Mouse (Mus musculus) heart, embryonic 10.5 days (tissue): ENCODE data around the gene Ccdc88a. TPM values are rescaled to one million over a fixed set of nuclear protein-coding genes. Genes with fewer than 3 reads are reported as not detected.
A peak's percentile ranks its signal among the peaks of the same experiment; 100 is the strongest.

Source experiments
- DNase-seq: peaks from one replicate; pipeline ENCODE4 v3.0.0-alpha.2; 2017; ENCODE audit warnings: low spot score
- H3K27ac ChIP-seq: fragments of 300-500 bp; sonication (generic); 2 replicates; pipeline ENCODE4 v1.5.1; 2016; ENCODE audit warnings: mild to moderate bottlenecking
- H3K27me3 ChIP-seq: fragments of 300-500 bp; sonication (generic); 2 replicates; pipeline ENCODE4 v1.6.1; 2016; ENCODE audit warnings: mild to moderate bottlenecking; ENCODE audit not compliant: poor library complexity, insufficient read depth, severe bottlenecking
- H3K36me3 ChIP-seq: fragments of 300-500 bp; sonication (generic); 2 replicates; pipeline ENCODE4 v1.6.1; 2016; ENCODE audit warnings: mild to moderate bottlenecking, moderate library complexity
- H3K4me1 ChIP-seq: fragments of 300-500 bp; sonication (generic); 2 replicates; pipeline ENCODE4 v1.6.1; 2016; ENCODE audit warnings: mild to moderate bottlenecking
- H3K4me3 ChIP-seq: fragments of 300-500 bp; sonication (generic); 2 replicates; pipeline ENCODE4 v1.5.1; 2016; ENCODE audit warnings: mild to moderate bottlenecking, moderate library complexity
- H3K9me3 ChIP-seq: fragments of 300-500 bp; sonication (generic); 2 replicates; pipeline ENCODE4 v1.6.1; 2016; ENCODE audit warnings: mild to moderate bottlenecking, moderate library complexity
- WGBS: fragments of 180-500 bp; shearing (Covaris S2); methylation state at CpG from one replicate; pipeline ENCODE4 v1.1.7; 2016; 5-methylcytosine and 5-hydroxymethylcytosine counted together
- polyA plus RNA-seq: library from polyadenylated mRNA; unstranded; fragments of >200 nt; fragmentation: Nextera tagmentation; extraction: Ambion mirVana; gene quantifications from 2 replicates; pipeline ENCODE4 v1.2.1, GENCODE M21; 2016

Ccdc88a gene
- polyA plus RNA-seq, result 25.6 and 32.3 TPM in 2 replicates

- Histone ChIP-seq H3K4me1 (peaks cover 11% of the 10 kb centered on the region), H3K27ac (peak within 1 kb of the TSS; percentile 97), H3K36me3 (peaks cover 6% of the 10 kb centered on the region), H3K9me3 (no peaks in the 10 kb centered on the region), H3K4me3 (peak within 1 kb of the TSS; percentile 86), H3K27me3 (no peaks in the 10 kb centered on the region)
- under 1% methylated on average over 107 of the region's 107 CpGs for WGBS
- DNase-seq, result peak; percentile 96
Measured at GRCm38 (mm10) chr11:29373396-29374273, at the start of gene Ccdc88a. Ccdc88a (plus strand) TSS chr11:29373658.

- Histone ChIP-seq H3K27ac (no peak overlapping the region), H3K27me3 (no peaks in the 10 kb centered on the region), H3K9me3 (no peaks in the 10 kb centered on the region), H3K36me3 (no peaks in the 10 kb centered on the region), H3K4me1 (no peaks in the 10 kb centered on the region), H3K4me3 (no peak overlapping the region)
- WGBS, result 76% methylated on average over 2 of the region's 2 CpGs
- no peak for DNase-seq
Measured at GRCm38 (mm10) chr11:29335505-29335904, 38.0 kb upstream of the Ccdc88a start.

- H3K4me1 ChIP-seq, result no peaks in the 10 kb centered on the region
- DNase-seq, result no peak
- no peaks in the 10 kb centered on the region for H3K27me3 ChIP-seq
- no peak overlapping the region for H3K27ac ChIP-seq
- H3K9me3 ChIP-seq, result no peaks in the 10 kb centered on the region
- WGBS, result 59% methylated on average over 2 of the region's 2 CpGs
- no peak overlapping the region for H3K4me3 ChIP-seq
- H3K36me3 ChIP-seq, result no peaks in the 10 kb centered on the region
Measured at GRCm38 (mm10) chr11:29341259-29341658, 32.2 kb upstream of the Ccdc88a start.

GRCm38 (mm10) chr11:29344891-29345657, 28.4 kb upstream of the Ccdc88a start:
- no peak for DNase-seq
- Histone ChIP-seq H3K36me3 (no peaks in the 10 kb centered on the region), H3K4me1 (no peaks in the 10 kb centered on the region), H3K9me3 (no peaks in the 10 kb centered on the region), H3K27ac (no peak overlapping the region), H3K27me3 (no peaks in the 10 kb centered on the region), H3K4me3 (no peak overlapping the region)
- WGBS, result 73% methylated on average over 4 of the region's 4 CpGs

- WGBS, result 66% methylated on average over 4 of the region's 4 CpGs
- no peaks in the 10 kb centered on the region for H3K4me1 ChIP-seq
- no peaks in the 10 kb centered on the region for H3K36me3 ChIP-seq
- no peak overlapping the region for H3K27ac ChIP-seq
- no peaks in the 10 kb centered on the region for H3K27me3 ChIP-seq
- H3K4me3 ChIP-seq, result no peak overlapping the region
- no peaks in the 10 kb centered on the region for H3K9me3 ChIP-seq
- no peak for DNase-seq
Measured at GRCm38 (mm10) chr11:29345673-29346286, 27.7 kb upstream of the Ccdc88a start.

- Histone ChIP-seq H3K9me3 (no peaks in the 10 kb centered on the region), H3K27me3 (no peaks in the 10 kb centered on the region), H3K4me1 (no peaks in the 10 kb centered on the region), H3K4me3 (no peak overlapping the region), H3K36me3 (no peaks in the 10 kb centered on the region), H3K27ac (no peak overlapping the region)
- WGBS, result 93% methylated on average over 2 of the region's 2 CpGs
- no peak for DNase-seq
Measured at GRCm38 (mm10) chr11:29350891-29351290, 22.6 kb upstream of the Ccdc88a start.

GRCm38 (mm10) chr11:29352214-29352613, 21.2 kb upstream of the Ccdc88a start:
- Histone ChIP-seq H3K36me3 (no peaks in the 10 kb centered on the region), H3K27ac (no peak overlapping the region), H3K9me3 (no peaks in the 10 kb centered on the region), H3K4me3 (no peak overlapping the region), H3K27me3 (no peaks in the 10 kb centered on the region), H3K4me1 (no peaks in the 10 kb centered on the region)
- no peak for DNase-seq
- WGBS, result 73% methylated on average over 1 of the region's 1 CpGs

- WGBS, result 71% methylated on average over 1 of the region's 1 CpGs
Measured at GRCm38 (mm10) chr11:29368161-29368560, 5.3 kb upstream of the Ccdc88a start.

GRCm38 (mm10) chr11:29373050-29373395, 435 bp upstream of the Ccdc88a start:
- no peaks in the 10 kb centered on the region for H3K27me3 ChIP-seq
- H3K4me1 ChIP-seq, result peaks cover 11% of the 10 kb centered on the region
- peak overlapping the region; percentile 86 for H3K4me3 ChIP-seq
- peak overlapping the region; percentile 97 for H3K27ac ChIP-seq
- H3K9me3 ChIP-seq, result no peaks in the 10 kb centered on the region
- peaks cover 6% of the 10 kb centered on the region for H3K36me3 ChIP-seq
- whole genome bisulfite sequencing, result 5% methylated on average over 11 of the region's 11 CpGs
- DNase-seq, result no peak

More at GRCm38 (mm10) chr11:29368161-29368560, 5.3 kb upstream of the Ccdc88a start:
- Histone ChIP-seq H3K9me3 (no peaks in the 10 kb centered on the region), H3K36me3 (no peaks in the 10 kb centered on the region), H3K27ac (no peak overlapping the region), H3K4me3 (no peak overlapping the region), H3K4me1 (no peaks in the 10 kb centered on the region), H3K27me3 (no peaks in the 10 kb centered on the region)
- no peak for DNase-seq

GRCm38 (mm10) chr11:29374274-29374656, 807 bp downstream of the Ccdc88a start:
- WGBS, result under 1% methylated on average over 8 of the region's 8 CpGs
- DNase-seq, result no peak
- H3K4me1 ChIP-seq, result peaks cover 11% of the 10 kb centered on the region
- H3K36me3 ChIP-seq, result peaks cover 6% of the 10 kb centered on the region
- H3K9me3 ChIP-seq, result no peaks in the 10 kb centered on the region
- no peaks in the 10 kb centered on the region for H3K27me3 ChIP-seq
- H3K4me3 ChIP-seq, result peak overlapping the region; percentile 86
- peak overlapping the region; percentile 97 for H3K27ac ChIP-seq

GRCm38 (mm10) chr11:29376635-29377034, 3.2 kb downstream of the Ccdc88a start:
- no peak overlapping the region for H3K4me3 ChIP-seq
- H3K9me3 ChIP-seq, result no peaks in the 10 kb centered on the region
- H3K27ac ChIP-seq, result no peak overlapping the region
- 85% methylated on average over 2 of the region's 2 CpGs for WGBS
- no peak for DNase-seq
- H3K27me3 ChIP-seq, result no peaks in the 10 kb centered on the region
- peaks cover 11% of the 10 kb centered on the region for H3K4me1 ChIP-seq
- H3K36me3 ChIP-seq, result peaks cover 6% of the 10 kb centered on the region

- Histone ChIP-seq H3K4me3 (no peak overlapping the region), H3K36me3 (peaks cover 6% of the 10 kb centered on the region), H3K27me3 (no peaks in the 10 kb centered on the region), H3K27ac (no peak overlapping the region), H3K9me3 (no peaks in the 10 kb centered on the region), H3K4me1 (peaks cover 13% of the 10 kb centered on the region)
- no peak for DNase-seq
- 84% methylated on average over 1 of the region's 1 CpGs for WGBS
Measured at GRCm38 (mm10) chr11:29378751-29379150, 5.3 kb downstream of the Ccdc88a start.

- H3K9me3 ChIP-seq, result no peaks in the 10 kb centered on the region
- 53% methylated on average over 2 of the region's 2 CpGs for WGBS
- H3K36me3 ChIP-seq, result no peaks in the 10 kb centered on the region; the same call in 1 of the 2 replicates
- H3K27me3 ChIP-seq, result no peaks in the 10 kb centered on the region
- DNase-seq, result no peak
- H3K4me3 ChIP-seq, result no peak overlapping the region
- H3K4me1 ChIP-seq, result peaks cover 5% of the 10 kb centered on the region
- H3K27ac ChIP-seq, result no peak overlapping the region
Measured at GRCm38 (mm10) chr11:29383493-29383892, 10.0 kb downstream of the Ccdc88a start.
